Mouse (Mus musculus): ENCODE data around the gene Psg16. TPM values are rescaled to one million over a fixed set of nuclear protein-coding genes. Genes with fewer than 3 reads are reported as not detected.

The Psg16 gene
- total and polyA plus RNA-seq, 2 experiments from 2014 or later, result 4.4 to 6.6 TPM

DNA sequence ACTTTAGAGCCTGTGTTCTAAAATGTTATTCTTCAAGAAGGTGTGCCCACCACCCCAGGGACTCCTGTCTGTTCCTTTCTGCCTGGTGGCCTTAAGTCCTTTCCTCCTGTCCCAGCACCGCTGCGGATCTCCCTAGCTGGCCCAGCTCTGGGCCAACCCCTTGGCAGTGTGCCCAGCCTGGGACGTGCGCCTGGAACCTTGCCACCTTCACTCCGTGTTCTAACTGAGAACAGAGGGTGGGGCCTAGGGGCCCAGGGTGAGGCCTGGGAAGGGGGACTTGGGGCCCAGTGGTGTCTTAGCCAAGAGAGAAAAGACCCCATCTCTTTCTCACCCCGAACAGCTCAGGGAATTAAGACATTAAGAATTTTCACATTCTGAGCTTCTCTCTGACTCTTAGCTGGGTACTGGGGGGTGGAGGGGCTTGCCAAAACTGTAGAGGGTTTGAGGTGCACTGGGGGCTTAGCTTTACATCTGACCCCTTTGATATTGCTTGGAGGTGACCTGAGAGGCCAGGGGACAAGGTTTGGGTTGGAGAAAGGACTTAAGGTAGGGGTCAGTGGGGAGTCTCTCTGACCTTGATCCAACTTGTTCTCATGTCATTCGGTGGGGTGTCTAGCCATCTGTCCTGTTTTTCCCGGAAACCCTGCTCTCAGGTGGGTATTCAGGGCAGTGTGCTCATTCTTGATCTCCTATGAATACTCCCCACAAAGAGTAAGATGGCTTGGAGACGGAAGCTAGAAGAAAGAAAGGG lies 13.6 kb upstream of the Psg16 start:
- Histone ChIP-seq H3K4me1 (ENCODE audit: insufficient read depth, low read length) (peaks cover 23% of the 10 kb centered on the region), H3K27ac (peak overlapping the region; percentile 82), H3K36me3 (ENCODE audit: insufficient read depth, low read length) (no peaks in the 10 kb centered on the region), H3K4me2 (ENCODE audit: low read depth, low read length) (peak overlapping the region; percentile 84), H3K4me3 (ENCODE audit: low read length) (no peak overlapping the region), H3K27me3 (ENCODE audit: insufficient read depth, low read length) (no peaks in the 10 kb centered on the region), H3K9ac (replicated peaks; ENCODE audit: low read length) (peak overlapping the region; percentile 4; the same call in 1 of the 2 replicates), H3K9me3 (ENCODE audit: low read length) (no peaks in the 10 kb centered on the region)
- TF ChIP-seq CTCF (IDR thresholded peaks at IDR 0.05; ENCODE audit: low read depth), result no peak
- 0 out of 2 replicates have a peak, but pooled peaks have one; percentile 13 for ATAC-seq
- peak; percentile 91 for DNase-seq (ENCODE audit: low spot score)
- WGBS, result 16% methylated on average over 9 of the region's 9 CpGs

DNA sequence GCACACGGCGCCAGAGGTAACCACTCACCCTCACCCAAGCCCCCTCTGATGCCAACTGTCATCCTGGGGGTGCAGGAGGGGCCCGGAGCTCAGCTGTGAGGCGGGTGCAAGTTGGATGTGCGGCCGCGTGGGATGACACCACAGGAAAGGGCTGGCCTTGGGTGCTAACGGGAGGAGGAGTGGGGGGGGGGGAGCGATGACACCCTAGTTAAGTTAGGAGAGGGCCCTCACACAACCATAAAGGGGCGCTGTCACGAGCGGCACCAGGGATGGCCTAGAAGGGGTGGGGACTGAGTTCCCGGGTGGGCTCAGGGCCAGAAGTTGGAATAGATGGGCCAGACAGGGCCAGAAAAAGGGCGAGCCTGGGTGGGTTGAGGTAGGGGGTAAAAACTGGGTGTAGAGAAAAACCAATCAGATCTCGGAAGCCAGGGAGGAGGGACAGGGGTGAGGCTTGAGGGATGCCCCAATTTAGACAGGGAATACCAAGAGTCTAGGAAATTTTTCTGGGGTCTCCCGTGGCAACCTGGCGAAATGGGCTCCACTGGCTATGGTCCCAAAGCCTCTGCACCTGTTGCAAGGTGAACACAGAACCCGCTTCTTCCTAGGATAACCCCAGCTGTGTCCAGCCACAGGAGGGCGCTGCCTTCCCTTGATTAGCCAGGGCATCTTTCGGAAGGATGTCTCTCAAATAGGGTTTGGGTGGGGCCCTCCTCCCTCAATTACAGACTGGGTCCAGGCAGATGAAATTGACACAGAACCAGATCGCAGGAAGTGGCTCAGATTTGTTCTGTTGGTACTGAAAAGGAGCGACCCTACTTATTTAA lies 12.8 kb upstream of the Psg16 start:
- no peaks in the 10 kb centered on the region for H3K27me3 ChIP-seq (ENCODE audit: insufficient read depth, low read length)
- DNase-seq (ENCODE audit: low spot score), result peak; percentile 48

DNA sequence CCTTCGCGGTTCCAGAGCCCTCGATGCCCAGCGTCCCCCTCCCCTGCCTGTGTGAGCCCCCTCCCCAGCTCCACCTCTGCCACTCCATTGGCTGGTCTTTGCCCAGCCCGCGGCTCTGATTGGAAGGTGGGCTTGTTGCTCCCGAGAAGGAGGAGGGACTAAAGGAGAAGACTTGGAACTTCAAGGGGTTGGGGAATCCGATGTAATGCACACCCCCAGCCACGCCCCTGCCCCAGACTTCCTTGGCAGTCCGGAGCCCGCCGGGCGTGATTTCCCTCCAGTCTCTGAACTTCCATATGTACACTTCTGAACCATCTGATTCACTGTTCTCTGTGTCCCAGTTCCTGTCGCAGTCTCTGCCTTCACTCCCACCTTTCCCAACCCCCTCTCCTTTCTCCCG lies 11.5 kb upstream of the Psg16 start, which contains the start of gene Hif3a:
Gene Hif3a, minus strand, starts transcription at position 39 of the 400 bp plus-strand sequence.
- H3K4me3 ChIP-seq (ENCODE audit: low read length), result peak within 1 kb of the TSS; percentile 49
- no peaks in the 10 kb centered on the region for H3K27me3 ChIP-seq (ENCODE audit: insufficient read depth, low read length)
- ATAC-seq, result peak; percentile 87
- no peak for TF ChIP-seq CTCF (IDR thresholded peaks at IDR 0.05; ENCODE audit: low read depth)
- DNase-seq (ENCODE audit: low spot score), result peak; percentile 90
- WGBS, result 2% methylated on average over 15 of the region's 15 CpGs
- no peaks in the 10 kb centered on the region for H3K36me3 ChIP-seq (ENCODE audit: insufficient read depth, low read length)
- peaks cover 15% of the 10 kb centered on the region for H3K4me1 ChIP-seq (ENCODE audit: insufficient read depth, low read length)
- H3K9ac ChIP-seq (replicated peaks; ENCODE audit: low read length), result peak within 1 kb of the TSS; percentile 54
- no peaks in the 10 kb centered on the region for H3K9me3 ChIP-seq (ENCODE audit: low read length)
- peak within 1 kb of the TSS; percentile 82 for H3K27ac ChIP-seq
- peak within 1 kb of the TSS; percentile 84 for H3K4me2 ChIP-seq (ENCODE audit: low read depth, low read length)

More for the DNA sequence above, 12.8 kb upstream of the Psg16 start:
- peak overlapping the region; percentile 54; the same call in 1 of the 2 replicates for H3K9ac ChIP-seq (replicated peaks; ENCODE audit: low read length)
- WGBS, result 58% methylated on average over 22 of the region's 22 CpGs
- peak; percentile 52 for TF ChIP-seq CTCF (IDR thresholded peaks at IDR 0.05; ENCODE audit: low read depth)
- peak overlapping the region; percentile 84 for H3K4me2 ChIP-seq (ENCODE audit: low read depth, low read length)
- no peak for ATAC-seq
- H3K27ac ChIP-seq, result peak overlapping the region; percentile 82
- H3K36me3 ChIP-seq (ENCODE audit: insufficient read depth, low read length), result no peaks in the 10 kb centered on the region
- no peaks in the 10 kb centered on the region for H3K9me3 ChIP-seq (ENCODE audit: low read length)
- peaks cover 22% of the 10 kb centered on the region for H3K4me1 ChIP-seq (ENCODE audit: insufficient read depth, low read length)
- peak overlapping the region; percentile 49 for H3K4me3 ChIP-seq (ENCODE audit: low read length)

DNA sequence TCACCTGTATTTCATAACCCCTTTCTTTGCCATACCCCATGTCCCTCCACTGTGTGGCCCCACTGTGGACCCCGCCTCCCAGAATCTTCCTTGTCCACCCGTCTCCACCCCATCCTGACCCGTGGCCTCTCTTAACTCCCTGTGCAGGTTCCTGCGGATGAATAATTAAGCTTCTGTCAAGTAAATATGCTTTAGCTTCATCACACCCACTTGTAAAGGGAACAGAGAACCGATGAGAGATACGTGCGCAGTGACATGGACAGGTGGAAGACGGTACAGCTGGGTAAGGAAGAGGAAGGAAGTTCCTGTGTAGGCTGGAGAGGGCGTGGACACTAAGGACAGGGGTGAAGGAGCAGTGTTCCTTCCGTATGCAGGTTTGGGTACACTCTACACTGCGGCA lies 11.0 kb upstream of the Psg16 start:
- 16% methylated on average over 11 of the region's 11 CpGs for WGBS
- Histone ChIP-seq H3K4me2 (ENCODE audit: low read depth, low read length) (peak overlapping the region; percentile 84), H3K9me3 (ENCODE audit: low read length) (no peaks in the 10 kb centered on the region), H3K4me1 (ENCODE audit: insufficient read depth, low read length) (peaks cover 15% of the 10 kb centered on the region), H3K9ac (replicated peaks; ENCODE audit: low read length) (peak overlapping the region; percentile 54), H3K4me3 (ENCODE audit: low read length) (peak overlapping the region; percentile 49), H3K36me3 (ENCODE audit: insufficient read depth, low read length) (no peaks in the 10 kb centered on the region), H3K27me3 (ENCODE audit: insufficient read depth, low read length) (no peaks in the 10 kb centered on the region), H3K27ac (peak overlapping the region; percentile 82)
- no peak for TF ChIP-seq CTCF (IDR thresholded peaks at IDR 0.05; ENCODE audit: low read depth)
- ATAC-seq, result no peak; the same call in 1 of the 2 replicates
- DNase-seq (ENCODE audit: low spot score), result no peak

DNA sequence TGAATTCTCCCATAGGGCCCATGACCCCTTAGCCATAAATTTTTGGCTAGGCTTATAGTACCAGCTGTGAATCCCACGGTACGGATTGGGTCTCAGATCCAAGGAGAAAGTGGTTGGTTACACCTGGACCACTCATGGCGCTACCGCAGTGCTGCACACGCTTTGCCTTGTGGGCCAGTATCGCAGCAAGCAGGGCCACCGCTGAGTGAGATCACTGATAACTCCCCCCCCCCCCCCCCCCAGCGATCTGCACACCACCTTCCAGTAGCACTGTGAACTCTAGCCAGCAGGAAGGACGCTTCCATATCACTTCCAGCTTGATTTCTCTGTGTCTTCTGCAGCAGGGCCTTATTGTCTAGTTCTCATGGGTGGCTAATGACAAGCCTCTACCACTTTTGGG lies 8.2 kb upstream of the Psg16 start:
- no peak overlapping the region for H3K27ac ChIP-seq
- WGBS, result 84% methylated on average over 9 of the region's 9 CpGs
- no peak for DNase-seq (ENCODE audit: low spot score)

DNA sequence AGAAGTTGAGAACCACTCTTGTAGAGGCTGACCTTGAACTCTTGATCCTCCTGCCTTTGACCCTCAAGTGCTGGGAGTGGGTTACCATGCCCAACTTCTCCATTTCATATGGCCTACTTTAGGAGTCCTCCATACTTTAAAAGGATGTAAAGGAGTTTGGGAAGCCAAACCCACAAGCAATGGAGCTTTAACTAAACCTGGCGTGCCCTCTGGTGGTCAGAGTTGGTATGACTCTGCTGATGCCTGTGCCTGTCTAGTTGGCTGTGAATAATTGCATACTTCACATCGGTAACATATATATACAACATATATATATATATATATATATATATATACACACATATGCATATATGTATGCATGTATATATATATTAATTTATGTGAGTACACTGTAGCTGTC lies 7.4 kb upstream of the Psg16 start:
- TF ChIP-seq CTCF (IDR thresholded peaks at IDR 0.05; ENCODE audit: low read depth), result peak; percentile 86
- DNase-seq (ENCODE audit: low spot score), result peak; percentile 81
- H3K4me1 ChIP-seq (ENCODE audit: insufficient read depth, low read length), result peaks cover 7% of the 10 kb centered on the region
- ATAC-seq, result no peak
- H3K4me3 ChIP-seq (ENCODE audit: low read length), result no peak overlapping the region
- WGBS, result 6% methylated on average over 2 of the region's 2 CpGs
- no peak overlapping the region for H3K9ac ChIP-seq (replicated peaks; ENCODE audit: low read length)
- no peaks in the 10 kb centered on the region for H3K9me3 ChIP-seq (ENCODE audit: low read length)
- no peaks in the 10 kb centered on the region for H3K36me3 ChIP-seq (ENCODE audit: insufficient read depth, low read length)
- no peak overlapping the region for H3K4me2 ChIP-seq (ENCODE audit: low read depth, low read length)
- no peaks in the 10 kb centered on the region for H3K27me3 ChIP-seq (ENCODE audit: insufficient read depth, low read length)
- no peak overlapping the region for H3K27ac ChIP-seq

More for the DNA sequence above, 8.2 kb upstream of the Psg16 start:
- no peak for ATAC-seq
- Histone ChIP-seq H3K9me3 (ENCODE audit: low read length) (no peaks in the 10 kb centered on the region), H3K36me3 (ENCODE audit: insufficient read depth, low read length) (no peaks in the 10 kb centered on the region), H3K9ac (replicated peaks; ENCODE audit: low read length) (no peak overlapping the region), H3K4me2 (ENCODE audit: low read depth, low read length) (no peak overlapping the region), H3K4me1 (ENCODE audit: insufficient read depth, low read length) (peaks cover 7% of the 10 kb centered on the region), H3K4me3 (ENCODE audit: low read length) (no peak overlapping the region), H3K27me3 (ENCODE audit: insufficient read depth, low read length) (no peaks in the 10 kb centered on the region)
- no peak for TF ChIP-seq CTCF (IDR thresholded peaks at IDR 0.05; ENCODE audit: low read depth)

All from hindbrain, postnatal 0 days (tissue).